Mouse (Mus musculus) cortical plate, adult 2 months (tissue): ENCODE measurements at regions not wholly inside any gene's neighbourhood (a gene's known extent, or its start where the extent isn't known, plus 50 kb on each side); places are given as distances from the start of the nearest gene placed in this dataset.

Source experiments
- CTCF ChIP-seq: fragments of 200-500 bp; IDR thresholded peaks from 2 replicates; pipeline ENCODE4 v1.5.1; 2011; ENCODE audit warnings: mild to moderate bottlenecking, control low read depth, low read length; ENCODE audit not compliant: insufficient read depth; ENCODE audit errors: extremely low read depth
- POLR2A ChIP-seq: fragments of 200-500 bp; IDR thresholded peaks from 2 replicates; pipeline ENCODE4 v1.6.1; 2011; ENCODE audit warnings: mild to moderate bottlenecking, low read length, control low read depth; ENCODE audit not compliant: insufficient read depth; ENCODE audit errors: extremely low read depth

DNA sequence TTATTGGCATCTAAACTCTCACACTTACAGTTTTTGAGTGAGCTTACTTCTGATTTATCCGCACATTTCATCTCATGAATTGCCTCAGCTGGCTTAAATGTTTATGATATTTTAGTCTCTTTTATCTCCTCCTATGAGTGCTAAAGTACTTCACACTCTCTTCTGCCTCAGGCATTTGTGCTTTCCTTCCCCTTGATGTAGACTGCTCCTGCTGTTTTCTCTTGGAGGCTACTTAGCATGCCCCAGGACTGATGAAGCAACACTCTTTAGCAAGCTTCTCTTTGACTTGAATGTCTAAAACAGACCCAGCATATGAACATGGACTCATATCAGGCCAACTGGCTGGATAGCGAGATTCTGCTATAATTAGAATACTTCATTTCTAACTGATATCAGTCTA, 882.8 kb downstream of the Tecrl start:
- no peak for TF ChIP-seq CTCF
- TF ChIP-seq POLR2A: no peak
